ENCODE assay signal across 8 mouse cellular contexts in the genomic region with DNA sequence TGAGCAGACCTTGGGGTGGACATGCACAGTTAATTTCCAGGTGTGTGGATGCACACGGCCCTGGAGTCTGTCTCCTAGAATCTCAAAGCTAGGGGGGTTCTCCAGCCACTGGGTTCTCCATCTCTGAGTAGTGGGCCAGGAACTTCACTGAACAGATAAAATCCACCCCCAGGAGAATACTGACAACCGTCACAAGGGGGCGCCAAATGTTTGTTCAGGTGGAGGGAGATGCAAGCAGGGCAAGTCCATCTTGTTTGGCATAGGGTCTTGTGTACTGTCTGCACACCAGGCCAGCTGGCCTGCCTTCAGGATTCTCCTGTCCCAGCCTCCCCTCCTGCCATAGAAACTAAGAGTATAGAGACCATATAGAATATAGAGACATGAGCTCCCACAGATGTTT. TPM values are rescaled to one million over a fixed set of nuclear protein-coding genes. Genes with fewer than 3 reads are reported as not detected.
DNase-seq lines count a peak whose midpoint lies in the region; ATAC-seq and TF ChIP-seq lines count a peak whose summit lies in the region.
"Had no signal": no experiment of that assay in that cellular context is flagged by ENCODE, and none has a peak within 500 bp of the region (broad histone marks: within the 10 kb centered on the region; RNA-seq: fewer than 3 reads in every experiment).

No protein-coding gene starts in this region.

- no peak overlapping the region for H3K9ac ChIP-seq in kidney, embryonic 16.5 days (replicated peaks; ENCODE audit: low read length)
- H3K9ac ChIP-seq in lung, postnatal 0 days (replicated peaks; ENCODE audit: low read depth), result no peak overlapping the region

- no peak overlapping the region for H3K27ac ChIP-seq in kidney, embryonic 16.5 days (ENCODE audit: low read length)
- no peak overlapping the region for H3K27ac ChIP-seq in lung, postnatal 0 days (ENCODE audit: low read length)
- H3K27ac ChIP-seq: macrophage had no signal

- H3K4me2 ChIP-seq in kidney, embryonic 16.5 days (replicated peaks; ENCODE audit: low read depth, low read length), result no peak overlapping the region
- no peak overlapping the region for H3K4me2 ChIP-seq in lung, postnatal 0 days (replicated peaks; ENCODE audit: low read depth, low read length)

- peaks cover 13% of the 10 kb centered on the region for H3K36me3 ChIP-seq in kidney, embryonic 16.5 days (ENCODE audit: insufficient read depth, low read length)
- H3K36me3 ChIP-seq in G1E (replicated peaks), result no peaks in the 10 kb centered on the region
- no peaks in the 10 kb centered on the region for H3K36me3 ChIP-seq in lung, postnatal 0 days (ENCODE audit: insufficient read depth, low read length)

- no peaks in the 10 kb centered on the region for H3K9me3 ChIP-seq in kidney, embryonic 16.5 days (ENCODE audit: low read length)
- no peaks in the 10 kb centered on the region for H3K9me3 ChIP-seq in G1E (replicated peaks)
- H3K9me3 ChIP-seq in lung, postnatal 0 days (ENCODE audit: low read length), result no peaks in the 10 kb centered on the region

- no peaks in the 10 kb centered on the region for H3K27me3 ChIP-seq in kidney, embryonic 16.5 days (ENCODE audit: insufficient read depth, low read length)
- peaks cover 43% of the 10 kb centered on the region for H3K27me3 ChIP-seq in G1E (ENCODE audit: insufficient read depth, low read length)
- no peaks in the 10 kb centered on the region for H3K27me3 ChIP-seq in lung, postnatal 0 days (replicated peaks; ENCODE audit: insufficient read depth, low read length)

- TF ChIP-seq EP300 in lung, postnatal 0 days (IDR thresholded peaks at IDR 0.05), result no peak

- TF ChIP-seq CTCF in G1E (IDR thresholded peaks at IDR 0.05; ENCODE audit: low read depth, low read length), result peak; percentile 39; the same call in 1 of the 2 replicates
- TF ChIP-seq CTCF in lung, postnatal 0 days (IDR thresholded peaks at IDR 0.05), result peak; percentile 79

- ATAC-seq in kidney, embryonic 16.5 days (ENCODE audit: low FRiP score, low TSS enrichment), result no peak
- ATAC-seq in G1E (ENCODE audit: extremely low read depth, insufficient number of reproducible peaks, low FRiP score, poor library complexity, severe bottlenecking), result no peak
- peak; percentile 68 for ATAC-seq in granulocyte monocyte progenitor cell, adult 5-6 weeks (replicated peaks; ENCODE audit: poor library complexity, severe bottlenecking)
- ATAC-seq in lung, postnatal 0 days, result no peak

- H3K4me3 ChIP-seq in kidney, embryonic 16.5 days (ENCODE audit: low read length), result no peak overlapping the region
- H3K4me3 ChIP-seq in G1E (ENCODE audit: low read depth, low read length), result no peak overlapping the region
- no peak overlapping the region for H3K4me3 ChIP-seq in lung, postnatal 0 days (ENCODE audit: low read depth, low read length)

- H3K4me1 ChIP-seq in kidney, embryonic 16.5 days (ENCODE audit: insufficient read depth, low read length), result no peaks in the 10 kb centered on the region
- peaks cover 15% of the 10 kb centered on the region for H3K4me1 ChIP-seq in G1E (ENCODE audit: insufficient read depth, low read depth, low read length)
- no peaks in the 10 kb centered on the region for H3K4me1 ChIP-seq in lung, postnatal 0 days (ENCODE audit: insufficient read depth, low read depth, low read length)

- DNase-seq in kidney, adult 9 months, result peak; percentile 50
- peak; percentile 69 for DNase-seq in G1E (ENCODE audit: low spot score)
- DNase-seq in adrenal gland, postnatal 14 days, result peak; percentile 86
- peak; percentile 39 for DNase-seq in lung, postnatal 0 days (ENCODE audit: low spot score)
- DNase-seq in spleen, postnatal 10 days (ENCODE audit: low spot score in 2 of 2), result peak; percentile 57 to 82

- 12% methylated on average over 3 of the region's 3 CpGs for WGBS in kidney, embryonic 16.5 days
- WGBS in lung, postnatal 0 days, result 15% methylated on average over 3 of the region's 3 CpGs

RNA-seq across cellular contexts. Expression of a gene that starts 32.6 kb away (rescaled TPM):
- 33.4 and 33.6 TPM in 2 replicates for polyA plus RNA-seq in kidney, embryonic 16.5 days (2015; fragmentation: Nextera tagmentation; extraction: Ambion mirVana)
- total RNA-seq in G1E (2014; fragmentation: Nextera tagmentation), result not detected in 2 replicates
- not detected in 2 replicates for total RNA-seq in G1E (2017)
- 0.10 and 0.11 TPM in 2 replicates for polyA plus RNA-seq in G1E (2012)
- total RNA-seq in adrenal gland, postnatal 14 days (2021), result 2.1 and 3.6 TPM in 2 replicates
- 0.43 and 4.2 TPM in 2 replicates for total RNA-seq in granulocyte monocyte progenitor cell, adult 5-6 weeks (2014; fragmentation: Nextera tagmentation)
- 0.26 and 0.82 TPM in 2 replicates for total RNA-seq in granulocyte monocyte progenitor cell, adult 5-6 weeks (2017)
- polyA plus RNA-seq in lung, postnatal 0 days (2015; fragmentation: Nextera tagmentation; extraction: Ambion mirVana), result 2.2 and 3.4 TPM in 2 replicates

RNA-seq across cellular contexts. Expression of a gene that starts 57.8 kb away (rescaled TPM):
- polyA plus RNA-seq in kidney, embryonic 16.5 days (2015; fragmentation: Nextera tagmentation; extraction: Ambion mirVana), result 4.1 and 4.5 TPM in 2 replicates
- total RNA-seq in G1E (2014; fragmentation: Nextera tagmentation) (3.2 and 3.8 TPM in 2 replicates), G1E (2017) (0.12 and 0.71 TPM in 2 replicates)
- polyA plus RNA-seq in G1E (2012), result 6.9 and 7.3 TPM in 2 replicates
- total RNA-seq in adrenal gland, postnatal 14 days (2021), result 55.8 and 77.0 TPM in 2 replicates
- total RNA-seq in granulocyte monocyte progenitor cell, adult 5-6 weeks (2014; fragmentation: Nextera tagmentation), result 0.34 and 2.0 TPM in 2 replicates
- total RNA-seq in granulocyte monocyte progenitor cell, adult 5-6 weeks (2017), result not detected in 2 replicates
- polyA plus RNA-seq in lung, postnatal 0 days (2015; fragmentation: Nextera tagmentation; extraction: Ambion mirVana), result 1.9 and 2.3 TPM in 2 replicates

Comparison
In these comparisons a context has a peak if more than half of its experiments do, and no peak if none do; other contexts are left out.
1. RNA of a gene that starts 57.8 kb away (total RNA-seq): 55.8 to 77.0 TPM in adrenal gland, postnatal 14 days; 0.12 to 3.8 TPM in G1E and 0.34 to 2.0 TPM in granulocyte monocyte progenitor cell, adult 5-6 weeks; every median in the first group is over 10 times any median in the second.
2. Peak in every context shown above with its lines, with median percentiles within 50 percentile points of each other: DNase-seq.